Mouse (Mus musculus) spleen, postnatal 36 days (tissue): ENCODE results near the gene Tmem94.
"Not testable (repeated sequence)": the region's sequence is repeated elsewhere in the genome, so short reads cannot be mapped to it uniquely, and the experiment has no call there.

Source experiments
- DNase-seq, 2 experiments: peaks; one replicate each; pipeline ENCODE4 v3.0.0; 2022; ENCODE audit warnings: low spot score in 2 of 2, mixed read lengths in 1 of 2

Tmem94 gene

DNA sequence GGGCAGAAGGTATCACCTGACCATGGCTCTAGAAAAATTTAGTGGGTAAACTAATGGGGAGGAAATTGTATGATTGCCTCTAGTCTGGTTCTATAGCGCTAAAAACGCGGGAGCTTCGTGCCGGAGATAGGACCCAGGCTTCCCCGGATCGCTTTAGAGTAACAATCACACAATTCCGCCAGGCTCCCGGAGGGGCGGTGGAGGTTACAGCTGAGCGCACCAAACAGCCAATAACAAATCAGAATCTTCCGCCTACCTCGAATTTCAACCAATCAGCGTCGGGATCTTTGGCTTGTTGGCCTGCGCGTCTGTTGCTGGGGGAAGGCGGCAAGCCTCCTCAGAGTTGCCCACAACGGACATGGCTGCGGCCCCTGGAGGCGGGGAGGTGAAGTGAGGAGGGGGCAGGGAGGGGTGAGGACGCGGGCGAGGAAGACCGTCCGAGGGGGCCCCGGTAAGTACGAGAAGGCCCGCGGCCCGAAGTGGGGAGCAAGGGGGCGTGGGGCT, at the start of gene Tmem94:
Gene Tmem94, plus strand, starts transcription at position 331 of the 504 bp plus-strand sequence.
- peak; percentile 95 to 97 for DNase-seq

DNA sequence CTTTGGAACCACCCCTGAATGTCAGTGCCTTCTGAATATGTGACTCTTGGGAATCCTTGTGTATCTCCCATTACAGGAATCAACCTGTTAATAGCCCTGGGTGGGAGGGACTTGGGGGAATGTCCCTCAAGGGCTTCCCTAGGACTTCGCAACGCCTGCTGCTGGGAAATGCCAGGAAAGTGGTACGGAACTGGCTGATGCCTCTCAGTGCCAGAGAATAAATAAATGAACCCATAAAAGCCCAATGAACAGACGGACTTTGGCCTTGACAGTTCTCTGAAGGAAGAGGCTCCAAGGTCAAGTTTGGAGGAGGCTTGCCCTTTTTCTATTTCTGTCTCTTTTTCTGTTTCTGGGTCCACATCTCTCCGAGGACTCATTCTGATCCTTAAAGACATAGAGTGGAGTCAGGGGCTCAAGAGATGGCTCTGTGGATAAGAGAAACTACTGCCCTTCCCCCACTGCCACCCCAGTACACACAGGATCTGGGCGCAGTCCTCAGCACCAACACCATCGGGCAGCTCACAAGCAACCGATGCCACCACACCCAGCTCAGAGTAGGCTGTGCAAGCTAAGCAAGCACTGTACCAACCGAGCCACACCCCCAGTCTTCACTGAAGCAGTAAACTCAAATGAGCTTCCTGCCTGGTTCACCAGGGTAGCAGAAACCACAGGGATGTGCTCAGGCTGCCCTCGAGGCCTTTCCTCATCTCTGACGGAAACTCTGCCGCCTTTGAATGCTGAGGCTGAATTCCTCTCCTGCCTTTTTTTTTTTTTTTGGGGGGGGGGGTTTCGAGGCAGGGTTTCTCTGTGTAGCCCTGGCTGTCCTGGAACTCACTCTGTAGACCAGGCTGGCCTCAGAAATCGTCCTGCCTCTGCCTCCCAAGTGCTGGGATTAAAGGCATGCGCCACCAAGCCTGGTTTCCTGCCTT, 48.6 kb upstream of the Tmem94 start:
- DNase-seq: peak; percentile 88 to 89

DNA sequence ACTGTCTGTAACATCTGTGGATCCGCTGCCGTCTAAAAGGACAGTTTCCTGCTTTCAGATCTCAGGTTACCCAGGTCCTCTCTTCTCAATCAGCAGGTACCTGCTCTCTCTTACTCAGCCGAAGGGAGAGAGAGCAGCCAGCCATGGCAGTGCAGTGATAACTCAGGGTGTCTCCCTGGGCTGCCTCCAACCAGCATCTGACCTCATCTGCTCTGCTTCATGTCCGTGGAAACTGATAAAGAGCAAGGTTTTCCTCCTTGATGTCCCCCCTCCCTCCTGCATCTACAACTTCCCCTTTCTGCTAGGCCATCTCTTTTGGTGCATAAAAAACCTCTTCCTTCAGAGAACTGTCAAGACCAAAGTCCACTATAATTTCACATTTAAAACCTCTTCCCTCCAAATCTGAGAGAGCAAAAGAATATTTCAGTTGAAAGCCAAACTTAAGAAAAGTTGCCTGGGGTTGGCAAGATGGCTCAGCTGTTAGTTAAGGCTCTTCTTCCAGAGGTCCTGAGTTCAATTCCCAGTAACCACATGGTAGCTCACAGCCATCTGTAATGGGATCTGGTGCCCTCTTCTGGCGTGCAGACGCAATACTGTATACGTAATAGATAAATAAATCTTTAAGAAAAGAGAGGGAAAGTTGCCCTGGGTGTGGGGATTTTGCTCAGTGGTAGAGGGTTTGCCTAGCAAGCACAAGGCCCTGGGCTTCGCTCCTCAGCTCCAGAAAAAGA, 47.4 kb upstream of the Tmem94 start:
- DNase-seq: peak; percentile 84 to 85

DNA sequence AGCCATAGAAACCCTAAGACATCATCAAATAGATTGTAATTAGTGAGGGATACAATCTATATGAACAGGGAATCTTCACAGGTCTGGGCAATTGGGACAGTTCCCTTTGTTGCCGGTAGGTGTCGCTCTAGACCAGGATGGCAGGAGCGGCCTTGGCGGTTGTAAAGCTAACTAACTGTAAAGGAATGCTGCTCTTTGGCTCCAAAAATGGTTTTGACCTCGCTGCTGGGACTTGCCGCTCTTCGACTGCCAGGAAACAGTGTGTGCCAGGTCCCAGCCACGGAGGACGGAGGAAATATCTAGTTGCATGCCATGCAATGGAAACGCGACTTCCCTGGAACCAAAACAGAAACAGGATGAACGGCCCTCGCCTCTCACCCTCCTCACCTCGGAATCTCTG, 42.6 kb upstream of the Tmem94 start:
- peak; percentile 69 to 71 for DNase-seq

DNA sequence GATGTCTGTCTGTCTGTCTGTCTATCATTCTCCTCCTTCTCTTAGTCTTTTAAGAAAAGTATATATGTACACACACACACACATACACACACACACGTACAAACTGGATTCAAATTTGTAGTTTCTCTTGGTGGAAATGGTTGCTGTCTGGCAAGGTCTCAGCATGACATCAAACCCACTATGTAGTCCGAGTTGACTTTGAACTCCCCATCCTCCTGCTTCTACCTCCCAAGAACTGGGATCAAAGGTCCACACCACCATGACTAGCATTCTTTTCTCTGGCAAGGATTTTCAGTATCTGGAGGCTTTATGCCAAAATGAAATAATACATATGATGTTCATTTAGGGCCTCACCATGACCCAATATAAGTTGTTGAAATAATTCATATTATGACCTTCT, 42.0 kb upstream of the Tmem94 start:
- DNase-seq: no peak

DNA sequence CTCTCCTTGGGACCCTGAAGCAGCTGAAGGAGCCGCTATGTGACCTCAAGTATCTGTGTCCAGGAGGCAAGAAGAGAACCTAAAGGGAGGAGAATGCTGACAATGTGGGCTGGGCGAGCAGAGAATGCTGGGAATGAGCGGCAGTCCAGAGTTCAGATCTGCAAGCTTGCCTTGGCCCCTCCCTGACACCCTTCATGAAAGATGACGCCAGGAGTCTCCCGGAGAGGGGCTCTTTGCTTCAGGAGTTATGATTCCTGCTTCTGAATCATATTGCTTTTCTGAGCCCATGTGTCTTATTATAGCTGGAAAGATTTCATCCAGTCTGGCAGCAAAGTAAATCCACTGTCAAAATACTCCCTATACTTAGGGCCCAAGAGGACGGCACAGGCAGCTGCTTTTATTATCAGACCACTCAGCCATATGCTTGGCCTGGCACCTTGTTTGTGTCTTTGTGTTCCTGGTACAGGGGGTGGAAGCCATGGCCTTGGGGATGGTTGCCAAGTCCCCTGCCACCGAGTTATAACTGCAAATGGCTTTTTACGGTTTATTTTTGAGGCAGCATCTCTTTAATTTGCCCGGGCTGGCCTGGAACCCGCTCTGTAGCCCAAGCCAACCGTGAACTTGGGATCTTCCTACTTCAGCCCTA, 31.1 kb upstream of the Tmem94 start:
- no peak for DNase-seq

DNA sequence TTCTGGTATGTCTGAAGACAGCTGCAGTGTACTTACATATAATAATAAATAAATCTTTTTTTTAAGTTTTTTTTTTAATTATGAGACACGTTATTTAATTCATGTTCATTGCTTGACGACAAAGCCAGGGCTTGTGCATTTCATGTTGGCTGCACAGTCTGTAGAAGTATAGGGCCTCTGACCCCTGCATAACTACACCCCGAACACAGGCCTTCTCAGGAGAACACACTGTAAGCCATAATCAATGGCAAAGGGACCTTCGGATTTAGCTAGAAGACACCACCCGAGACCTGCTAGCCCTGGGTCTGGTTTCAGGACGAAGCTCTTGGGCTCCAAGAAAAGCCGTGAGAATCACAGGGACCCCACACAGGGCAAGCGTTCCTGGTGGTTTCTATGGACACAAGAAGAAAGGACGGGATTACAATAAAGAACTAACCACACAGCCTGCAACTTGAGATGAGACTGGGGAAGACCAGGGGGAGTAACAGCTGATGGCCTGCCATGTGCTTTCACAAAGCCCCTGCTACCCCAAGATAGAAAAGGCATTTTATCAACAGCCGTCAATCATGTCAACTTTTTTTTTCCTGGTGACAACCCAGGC, 27.5 kb upstream of the Tmem94 start:
- DNase-seq: no peak

DNA sequence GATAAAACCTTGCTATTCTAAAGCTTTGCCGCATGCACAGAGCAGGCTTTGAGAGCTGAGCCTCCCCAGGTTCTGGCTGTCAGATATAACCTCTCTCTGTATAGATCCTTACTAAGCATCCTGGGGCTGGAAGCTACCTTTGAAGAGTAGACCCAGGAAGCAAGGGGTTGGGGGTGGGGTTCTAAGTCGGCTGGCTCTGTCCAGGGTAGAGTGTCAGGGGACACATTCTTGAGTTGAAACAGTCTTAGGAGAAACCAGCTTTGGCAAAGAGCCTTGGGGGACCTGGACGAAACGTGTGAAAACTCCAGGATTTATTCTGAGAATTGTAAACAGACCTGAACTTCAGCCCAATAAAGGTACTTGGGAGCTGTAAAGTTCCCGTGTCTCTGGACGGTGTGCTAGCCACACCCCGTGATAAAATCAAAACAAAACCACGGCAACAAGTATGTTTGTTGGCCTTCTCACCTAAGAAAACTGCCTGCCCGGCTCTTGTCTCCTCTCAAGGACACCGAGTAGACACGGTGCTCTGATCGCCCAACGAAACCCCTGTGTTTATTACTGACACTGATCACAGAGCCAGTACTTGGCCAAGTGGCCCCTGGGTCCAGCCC, 26.9 kb upstream of the Tmem94 start:
- DNase-seq: no peak

DNA sequence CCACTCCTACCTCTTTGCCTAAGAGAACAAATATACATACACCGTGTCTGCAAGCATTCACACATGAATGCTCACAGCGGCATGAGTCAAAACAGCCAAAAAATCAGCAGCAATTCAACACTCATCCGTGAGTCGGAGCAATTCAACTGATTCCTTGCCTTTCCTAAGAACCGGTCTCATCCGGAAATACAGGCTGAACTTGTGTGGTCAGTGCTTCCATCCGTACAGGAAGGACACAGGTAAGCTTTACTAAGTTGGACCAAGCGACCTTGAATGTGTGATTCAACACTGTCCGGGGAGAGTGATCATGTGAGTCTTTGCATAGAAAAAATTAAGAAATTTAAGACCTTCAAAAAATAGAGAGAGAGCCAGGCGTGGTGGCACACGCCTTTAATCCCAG, 24.2 kb upstream of the Tmem94 start:
- DNase-seq: no peak

DNA sequence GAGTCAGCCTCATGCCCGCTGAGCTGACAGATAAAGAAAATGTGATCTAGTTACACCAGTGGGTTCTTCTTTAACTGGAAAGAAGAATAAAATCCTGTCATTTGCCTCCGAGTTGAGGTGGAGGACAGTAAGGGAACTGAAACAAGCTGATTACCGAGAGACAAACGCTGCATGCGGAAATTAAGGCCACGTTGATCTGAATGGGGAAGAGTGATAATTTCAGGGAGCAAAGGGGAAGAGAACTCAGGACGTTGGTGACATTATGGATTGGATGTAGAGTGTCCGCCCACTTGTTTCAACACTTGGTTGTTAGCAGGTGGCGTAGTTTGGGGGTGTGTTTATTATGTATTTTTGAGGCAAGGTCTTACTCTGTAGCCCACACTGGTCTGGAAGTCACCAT, 22.3 kb upstream of the Tmem94 start:
- DNase-seq: no peak

DNA sequence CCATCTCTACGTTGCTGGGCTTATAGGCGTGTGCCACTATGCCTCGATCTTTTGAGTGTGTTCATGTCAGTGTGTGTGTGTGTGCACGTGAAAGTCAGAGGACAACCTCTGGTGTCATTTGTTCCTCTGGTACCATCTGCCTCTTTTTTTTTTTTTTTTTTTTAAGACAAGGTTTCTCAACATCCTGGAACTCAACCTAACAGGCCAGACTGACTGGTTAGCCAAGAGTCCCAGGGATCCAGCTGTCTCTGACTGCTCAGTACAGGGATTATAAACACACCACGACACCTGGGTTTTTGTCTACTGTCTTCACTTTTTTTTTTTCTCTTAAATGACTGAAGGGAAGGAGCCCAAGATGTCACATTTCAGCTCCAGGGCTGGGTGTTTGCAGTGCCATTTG, 20.8 kb upstream of the Tmem94 start:
- DNase-seq: no peak

DNA sequence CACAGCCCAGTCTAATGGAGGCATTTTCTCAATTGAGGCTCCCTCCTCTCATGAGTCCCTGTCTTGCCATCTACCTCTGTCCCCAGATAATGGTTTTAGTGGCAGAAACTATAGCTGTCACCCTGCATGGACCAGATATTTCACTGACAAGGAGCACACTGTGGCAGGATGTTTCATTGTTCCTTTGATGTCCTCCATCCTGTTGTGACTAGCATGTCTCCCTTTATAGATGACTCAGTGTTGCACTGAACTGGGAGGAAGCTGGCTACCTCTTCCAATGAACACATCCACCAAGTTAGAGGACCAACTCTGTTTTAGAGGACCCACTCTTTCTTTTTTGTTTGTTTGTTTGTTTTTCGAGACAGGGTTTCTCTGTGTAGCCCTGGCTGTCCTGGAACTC, 19.1 kb upstream of the Tmem94 start:
- DNase-seq: no peak

DNA sequence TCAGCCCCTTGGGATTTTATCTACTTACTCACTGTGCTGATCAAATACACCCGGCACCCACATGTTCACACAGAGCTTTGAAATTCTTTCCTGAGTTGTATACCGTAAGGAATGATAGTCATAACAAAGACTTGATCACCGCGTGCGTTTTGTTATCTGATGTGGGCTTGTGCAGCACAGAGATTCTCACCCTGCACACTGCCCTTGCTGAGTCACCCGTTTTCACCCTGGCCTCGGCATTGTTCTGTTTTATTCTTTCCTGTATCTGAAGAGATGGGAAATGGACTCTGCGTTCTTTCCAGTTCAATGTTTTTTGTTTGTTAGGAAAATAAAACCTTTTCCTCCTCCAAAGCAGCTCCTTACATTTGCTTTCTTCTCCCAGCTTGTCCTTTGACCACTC, 18.5 kb upstream of the Tmem94 start:
- DNase-seq: no peak

DNA sequence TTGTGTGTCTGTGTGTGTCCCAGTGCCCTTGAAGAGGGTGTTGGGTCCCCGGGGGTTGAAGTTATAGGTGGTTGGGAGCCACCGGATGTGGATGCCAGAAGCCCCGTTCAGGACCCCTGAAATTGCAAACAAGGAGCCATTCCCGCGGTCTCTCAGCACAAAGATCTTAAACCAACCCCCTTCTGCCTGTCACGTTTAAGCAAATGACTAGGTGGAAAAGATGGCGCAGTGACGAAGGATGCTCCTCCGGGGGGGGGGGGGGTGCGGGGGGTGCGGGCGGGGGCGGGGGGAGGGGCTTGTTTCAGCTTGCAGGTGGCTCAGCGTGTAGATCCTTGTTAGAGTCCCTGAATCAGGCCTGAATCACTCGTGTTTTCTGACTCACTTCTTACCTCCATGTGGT, 17.9 kb upstream of the Tmem94 start:
- no peak for DNase-seq

DNA sequence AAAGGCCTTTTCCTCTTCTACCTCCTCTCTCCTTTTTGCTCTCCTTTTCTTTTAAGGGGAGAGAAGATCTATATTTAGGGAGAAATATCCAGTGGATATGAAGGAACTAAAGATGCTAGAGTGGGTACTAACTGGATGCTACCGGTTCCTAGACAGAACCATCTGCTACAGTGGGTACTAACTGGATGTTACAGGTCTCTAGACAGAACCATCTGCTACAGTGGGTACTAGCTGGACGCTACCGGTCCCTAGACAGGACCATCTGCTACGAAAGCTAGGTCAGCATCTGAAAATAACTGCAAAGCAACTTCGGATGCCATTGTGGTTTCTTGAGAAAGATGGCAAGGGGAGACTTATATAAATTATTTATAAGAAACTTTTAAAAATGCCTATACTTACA, 15.4 kb upstream of the Tmem94 start:
- DNase-seq: no peak

DNA sequence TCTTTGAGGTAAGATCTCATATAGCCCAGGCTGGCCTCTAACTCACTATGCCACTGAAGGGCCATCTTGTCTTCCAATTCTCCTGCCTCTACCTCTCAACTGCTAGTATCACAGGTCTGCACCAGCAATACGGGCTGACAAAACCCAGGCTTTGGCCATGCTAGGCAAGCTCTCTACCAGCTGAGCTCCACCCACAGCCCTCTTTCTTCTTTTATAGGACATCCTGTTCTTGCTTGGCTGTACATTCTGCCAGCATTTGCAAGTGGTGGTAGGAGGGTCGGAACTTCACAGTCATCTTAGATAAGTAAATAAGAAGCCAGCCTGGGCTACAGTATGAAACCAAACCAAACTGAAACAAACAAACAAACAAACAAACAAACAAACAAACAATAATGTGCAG, 13.5 kb upstream of the Tmem94 start:
- no peak for DNase-seq

DNA sequence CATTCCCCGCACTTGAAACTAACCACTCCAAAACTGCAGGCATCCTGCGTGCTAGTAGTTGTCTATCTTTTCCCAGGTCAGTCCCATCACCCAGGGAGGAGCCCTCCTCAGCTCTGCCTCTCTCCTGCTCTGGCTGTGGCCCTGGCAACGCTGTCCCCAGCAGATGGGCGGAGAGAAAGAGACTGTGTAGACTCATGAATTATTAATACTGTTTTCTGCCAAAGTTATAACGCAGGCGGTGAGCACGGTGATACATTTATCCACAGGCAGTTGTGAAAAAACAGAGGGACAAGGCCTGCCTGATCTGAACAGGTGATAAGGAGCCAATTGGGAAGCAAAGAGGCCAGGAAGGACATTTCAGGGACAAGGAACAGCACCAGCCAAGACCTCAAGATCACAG, 12.6 kb upstream of the Tmem94 start:
- no peak for DNase-seq

DNA sequence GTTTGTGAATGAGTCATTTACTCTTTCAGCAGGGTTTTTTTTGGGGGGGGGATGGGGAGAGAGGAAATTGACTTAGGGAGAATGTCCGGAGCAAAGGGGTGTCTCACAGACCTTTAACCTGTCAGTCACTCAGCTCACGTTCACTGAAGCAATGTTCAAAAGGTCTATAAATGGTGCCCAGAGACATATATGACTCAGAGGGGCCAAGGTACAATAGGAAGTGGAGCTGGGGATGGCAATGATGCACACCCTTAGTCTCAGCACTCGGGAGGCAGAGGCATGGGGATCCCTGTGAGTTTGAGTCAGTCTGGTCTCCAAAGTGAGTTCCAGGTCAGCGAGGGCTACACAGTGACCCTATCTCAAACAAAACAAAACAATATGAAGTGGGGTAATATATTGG, 11.7 kb upstream of the Tmem94 start:
- no peak for DNase-seq

DNA sequence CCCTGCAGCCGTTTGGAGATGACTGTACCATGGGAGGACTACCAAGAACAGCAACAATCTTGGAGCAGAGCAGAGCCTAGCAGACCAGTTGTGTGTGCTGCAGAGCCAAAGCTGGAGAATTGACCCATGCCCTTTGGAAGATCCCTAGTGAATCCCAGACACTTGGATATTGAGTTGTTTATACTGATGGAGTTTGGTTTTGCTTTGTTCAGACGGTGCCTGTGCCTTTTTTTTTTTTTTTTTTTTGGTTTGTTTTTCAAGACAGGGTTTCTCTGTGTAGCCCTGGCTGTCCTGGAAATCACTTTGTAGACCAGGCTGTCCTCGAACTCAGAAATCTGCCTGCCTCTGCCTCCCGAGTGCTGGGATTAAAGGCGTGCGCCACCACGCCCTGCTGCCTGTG, 3.1 kb upstream of the Tmem94 start:
- not testable (repeated sequence) for DNase-seq

DNA sequence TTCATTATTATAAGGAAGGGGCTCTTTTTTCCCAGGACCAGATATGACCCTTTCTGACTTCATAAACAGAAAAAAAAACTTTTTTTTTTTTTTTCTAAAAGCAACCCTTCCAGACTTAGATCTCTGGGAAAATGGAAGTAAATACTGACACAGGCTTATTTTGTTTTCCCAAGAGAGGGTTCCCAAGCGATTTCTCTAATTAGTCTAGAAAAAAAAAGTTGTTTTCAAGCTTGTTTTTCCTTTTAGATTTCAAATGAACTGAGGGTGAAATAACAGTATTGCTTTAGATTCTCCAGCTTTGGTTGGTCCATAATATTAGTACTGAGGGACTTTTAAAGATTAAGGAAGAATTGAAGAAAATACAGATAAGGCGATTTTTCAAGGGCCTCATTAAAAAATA, 535 bp upstream of the Tmem94 start:
- DNase-seq: no peak

DNA sequence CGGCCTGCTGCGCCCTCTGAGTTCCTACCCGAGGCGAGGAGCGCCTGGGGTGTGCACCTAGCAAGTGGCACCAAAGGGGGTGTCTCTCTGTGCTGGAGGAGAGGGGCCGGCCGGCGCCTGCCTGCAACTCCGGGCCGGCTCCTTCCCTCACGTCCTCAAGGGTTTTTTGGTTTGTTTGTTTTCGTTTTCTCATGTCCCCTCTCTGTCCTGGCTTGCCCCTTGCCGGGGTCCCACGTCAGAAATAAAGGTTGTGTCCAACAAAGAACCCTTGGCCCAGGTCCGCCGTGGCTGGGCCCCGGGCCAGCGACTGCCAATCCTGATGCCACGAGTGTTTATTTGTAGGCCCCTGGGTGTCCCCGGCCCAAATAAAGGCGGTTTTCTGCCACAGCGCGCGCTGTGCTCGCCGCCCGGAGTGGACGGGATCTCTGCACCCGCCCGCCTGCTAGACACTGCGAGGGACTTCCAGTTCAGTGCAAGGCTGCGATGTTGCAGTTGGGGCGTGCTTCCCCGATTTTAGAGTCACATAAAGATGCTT, 441 bp downstream of the Tmem94 start:
- peak; percentile 26 to 35 for DNase-seq
